Mouse (Mus musculus): Measurements from ENCODE around the gene Syngr2.
"Not testable (repeated sequence)": the region's sequence is repeated elsewhere in the genome, so short reads cannot be mapped to it uniquely, and the experiment has no call there.

Syngr2 gene

DNA sequence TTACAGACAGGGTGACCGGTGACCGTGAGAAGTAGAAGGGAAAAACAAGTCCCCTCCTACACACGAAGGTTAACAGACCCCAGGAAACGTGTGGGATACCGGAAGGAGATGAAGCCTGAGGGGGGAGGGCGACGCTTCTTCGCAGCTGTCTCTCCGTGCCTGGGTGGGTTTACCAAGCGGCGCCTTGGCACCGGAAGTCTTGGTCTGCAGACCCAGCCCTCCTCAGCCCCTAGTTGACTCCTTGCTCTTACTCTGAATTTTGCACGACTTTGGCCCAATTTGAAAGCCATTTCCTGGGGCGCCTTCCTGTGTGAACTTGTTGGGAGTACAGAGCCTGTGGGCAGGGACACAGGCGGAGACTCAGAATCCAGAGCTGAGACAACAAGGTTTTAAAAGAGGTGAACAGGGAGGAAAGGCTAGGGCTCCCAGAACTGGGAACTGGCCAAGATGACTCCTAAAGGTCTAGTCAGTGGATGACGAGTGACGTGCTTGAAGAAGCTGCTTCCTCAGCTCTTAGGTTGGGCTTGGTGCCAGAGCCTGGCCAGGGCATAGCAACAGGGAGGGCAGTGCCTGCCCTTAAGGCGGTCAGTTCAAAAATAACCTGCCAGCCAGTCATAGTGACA, 28.2 kb upstream of the Syngr2 start:
- peak; percentile 79 to 86 for DNase-seq (ENCODE audit: low spot score in 2 of 2)

DNA sequence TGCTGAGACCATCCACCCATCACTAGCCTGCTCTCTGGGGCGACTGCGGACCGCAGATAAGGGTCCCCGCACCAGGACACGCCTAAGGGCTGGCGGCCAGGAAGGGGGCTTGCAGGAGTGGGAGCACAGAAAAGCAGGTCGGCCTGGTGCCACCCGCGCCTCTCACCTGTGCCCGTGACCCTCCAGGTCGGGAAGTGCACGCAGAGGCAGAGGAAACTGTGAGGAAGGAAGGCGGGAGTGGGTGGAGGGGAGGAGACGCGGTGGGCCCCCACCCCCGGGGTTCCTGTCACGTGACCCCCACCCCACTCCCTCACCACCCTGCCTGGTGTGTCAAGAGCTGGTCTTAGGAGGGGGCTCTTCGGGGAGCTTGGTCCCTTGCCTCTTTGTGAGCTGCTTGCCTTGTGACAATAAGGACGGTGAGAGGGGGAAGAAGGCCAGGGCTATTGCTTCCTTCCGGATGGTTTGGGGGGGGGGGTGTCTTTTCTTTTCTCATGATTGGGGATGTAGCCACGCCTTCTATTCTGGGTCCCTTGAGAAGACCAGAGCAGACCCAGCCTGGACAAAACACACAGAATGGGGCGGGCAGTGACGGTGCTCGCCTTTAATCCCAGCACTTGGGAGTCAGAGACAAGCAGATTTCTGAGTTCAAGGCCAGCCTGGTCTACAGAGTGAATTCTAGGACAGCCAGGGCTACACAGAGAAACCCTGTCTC, 27.3 kb upstream of the Syngr2 start, which contains the start of the genes Tmc8 and Tmc6:
Tmc8 (plus strand) TSS at position 84 of the 712 bp plus-strand sequence.
Tmc6 (minus strand) TSS at position 206 of the 712 bp plus-strand sequence.
- peak; percentile 83 to 86 for DNase-seq (ENCODE audit: low spot score in 2 of 2)

DNA sequence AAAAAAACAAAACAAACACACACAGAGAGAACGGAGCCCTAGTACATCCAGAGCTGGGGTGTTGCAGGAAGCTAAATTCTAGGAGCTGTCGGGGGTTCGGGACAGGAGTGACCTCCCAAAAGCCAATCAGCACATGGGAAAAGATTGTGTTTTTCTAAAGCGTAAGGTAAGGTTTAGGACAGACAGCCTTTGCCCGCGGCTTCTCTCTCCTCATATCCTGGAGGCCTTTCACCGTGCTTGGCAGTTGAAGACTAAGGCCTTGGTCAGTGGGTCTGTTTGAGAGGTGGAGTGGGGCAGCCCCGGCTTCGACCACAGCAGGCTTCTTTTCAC, 26.8 kb upstream of the Syngr2 start:
- no peak for DNase-seq (ENCODE audit: low spot score in 2 of 2)

DNA sequence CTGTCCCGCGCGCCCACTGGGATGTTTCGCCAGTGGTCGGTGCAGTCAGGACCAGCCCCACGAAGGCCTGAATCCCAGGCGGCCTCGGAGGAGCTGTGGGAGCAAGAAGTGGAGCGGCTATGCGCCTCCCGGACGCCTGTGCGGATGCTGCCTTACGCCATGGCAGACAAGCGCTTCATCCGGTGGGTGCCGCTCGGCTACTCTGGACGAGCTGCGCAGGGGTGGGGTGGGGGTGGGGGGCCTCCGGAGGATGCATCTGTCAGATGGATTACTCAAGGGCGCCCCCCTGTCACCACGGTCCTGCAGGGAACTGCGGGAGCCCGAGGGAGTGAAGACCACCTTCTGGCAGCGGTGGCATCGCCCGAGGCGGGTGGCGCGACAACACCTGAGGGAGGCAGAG, 26.4 kb upstream of the Syngr2 start:
- peak; percentile 87 to 88 for DNase-seq (ENCODE audit: low spot score in 2 of 2)

DNA sequence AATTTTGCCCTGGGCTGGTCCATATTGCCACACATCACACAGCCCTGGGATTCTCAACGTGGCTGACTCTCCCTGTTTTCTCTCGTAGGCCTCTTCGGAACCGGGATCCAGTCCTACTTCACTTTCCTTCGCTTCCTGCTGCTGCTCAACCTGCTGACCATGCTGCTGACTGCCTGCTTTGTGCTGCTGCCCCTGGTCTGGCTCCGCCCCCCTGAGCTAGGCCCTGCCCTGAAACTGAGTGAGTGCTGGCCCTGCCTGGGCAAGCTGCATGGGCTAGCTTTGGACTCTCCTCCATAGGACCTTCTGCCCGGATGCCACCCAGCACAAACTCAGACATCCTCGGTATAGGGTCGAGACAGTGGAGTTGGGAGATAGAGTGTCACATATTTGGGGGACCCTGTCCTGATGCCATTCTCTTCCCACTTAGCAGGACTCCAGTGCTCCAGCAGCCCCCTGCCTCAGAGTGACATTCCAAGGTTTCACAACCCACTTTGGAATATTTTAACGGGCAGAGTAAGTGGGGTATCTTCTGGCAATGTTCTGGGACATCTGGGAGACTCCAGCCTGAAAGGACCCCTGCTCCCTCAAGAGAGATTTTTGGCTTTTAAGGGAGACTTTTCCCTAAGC, 25.7 kb upstream of the Syngr2 start:
- DNase-seq (ENCODE audit: low spot score in 2 of 2): peak; percentile 73 to 86

DNA sequence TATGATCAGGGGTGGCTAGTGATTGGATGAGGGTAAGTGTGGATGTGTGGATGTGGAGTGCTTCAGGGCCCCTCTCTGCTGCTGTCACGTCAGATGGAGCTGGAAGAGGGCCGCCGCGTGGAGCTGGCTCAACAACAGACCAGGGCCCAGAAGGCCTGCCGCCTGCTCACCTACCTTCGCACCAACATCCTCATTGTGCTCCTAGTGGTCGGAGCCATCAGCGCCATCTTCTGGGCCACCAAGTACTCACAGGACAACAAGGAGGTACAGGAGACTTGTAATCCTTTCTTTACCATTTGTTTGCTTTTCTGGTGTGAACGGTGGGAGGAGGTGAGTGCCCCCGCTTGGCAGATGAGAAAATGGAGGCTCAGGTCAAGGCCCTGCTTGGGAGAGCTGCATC, 23.2 kb upstream of the Syngr2 start:
- DNase-seq (ENCODE audit: low spot score in 2 of 2): peak; percentile 62 to 86

DNA sequence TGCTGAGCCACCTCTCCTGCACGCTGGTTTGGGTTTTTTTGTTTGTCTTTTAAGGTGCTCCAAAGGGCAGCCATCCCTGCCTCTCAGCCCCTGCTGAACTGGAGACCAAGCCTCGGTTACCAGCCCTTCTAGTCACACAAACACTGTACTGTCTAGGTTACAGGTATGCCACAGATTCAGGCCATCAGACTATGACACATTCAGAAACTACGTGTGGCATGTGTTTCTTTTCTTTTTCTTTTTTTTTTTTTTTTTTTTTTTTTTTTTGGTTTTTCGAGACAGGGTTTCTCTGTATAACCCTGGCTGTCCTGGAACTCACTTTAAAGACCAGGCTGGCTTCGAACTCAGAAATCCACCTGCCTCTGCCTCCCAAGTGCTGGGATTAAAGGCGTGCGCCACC, 21.0 kb upstream of the Syngr2 start:
- not testable (repeated sequence) for DNase-seq (ENCODE audit: low spot score in 2 of 2)

DNA sequence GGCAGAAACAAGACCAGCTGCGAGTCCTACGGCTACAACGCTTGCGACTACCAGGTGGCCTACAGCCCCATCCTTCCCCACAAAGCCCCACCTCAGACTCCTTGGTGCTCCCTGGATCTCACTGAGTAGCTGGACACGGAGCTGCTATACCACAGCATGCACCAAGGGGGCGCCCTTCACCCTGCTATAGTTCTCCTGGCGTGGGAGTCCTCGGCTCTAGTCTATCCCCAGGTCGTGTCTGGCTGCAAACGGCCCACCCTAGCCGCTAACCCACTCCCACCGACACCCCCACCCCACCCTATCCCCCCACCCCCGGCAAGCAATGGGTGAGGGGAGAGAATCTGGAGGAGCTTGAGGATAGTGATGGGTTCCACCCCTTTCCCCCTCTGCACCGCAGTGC, 19.2 kb upstream of the Syngr2 start:
- peak; percentile 80 to 86 for DNase-seq (ENCODE audit: low spot score in 2 of 2)

DNA sequence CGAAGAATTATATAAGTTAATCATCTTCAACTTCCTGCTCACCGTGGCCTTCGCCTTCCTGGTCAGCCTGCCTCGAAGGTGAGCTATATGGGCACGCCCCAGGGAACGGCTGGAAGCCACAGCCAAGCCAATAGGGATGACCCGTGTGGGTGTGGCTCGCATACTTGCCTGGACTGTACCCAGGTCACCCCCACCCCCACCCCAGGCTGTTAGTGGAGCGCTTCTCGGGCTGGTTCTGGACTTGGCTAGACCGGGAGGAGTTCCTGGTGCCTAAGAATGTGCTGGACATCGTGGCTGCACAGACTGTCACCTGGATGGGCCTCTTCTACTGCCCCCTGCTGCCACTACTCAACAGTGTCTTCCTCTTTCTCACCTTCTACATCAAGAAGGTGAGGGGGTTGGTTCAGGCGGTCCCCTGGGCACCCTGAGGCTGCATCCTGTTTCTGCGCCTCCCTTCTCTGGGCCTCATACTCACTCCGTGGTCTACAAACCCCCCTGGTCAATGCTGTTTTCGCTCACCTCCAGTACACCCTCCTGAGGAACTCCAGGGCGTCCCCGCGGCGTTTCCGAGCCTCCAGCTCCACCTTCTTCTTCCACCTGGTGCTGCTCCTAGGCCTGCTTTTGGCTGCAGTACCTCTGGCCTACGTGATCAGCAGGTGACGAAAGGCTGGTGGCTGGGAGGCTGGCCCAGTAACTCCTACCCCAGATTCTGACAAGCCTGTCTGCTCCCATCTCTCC, 18.6 kb upstream of the Syngr2 start:
- DNase-seq (ENCODE audit: low spot score in 2 of 2): peak; percentile 51 to 75

DNA sequence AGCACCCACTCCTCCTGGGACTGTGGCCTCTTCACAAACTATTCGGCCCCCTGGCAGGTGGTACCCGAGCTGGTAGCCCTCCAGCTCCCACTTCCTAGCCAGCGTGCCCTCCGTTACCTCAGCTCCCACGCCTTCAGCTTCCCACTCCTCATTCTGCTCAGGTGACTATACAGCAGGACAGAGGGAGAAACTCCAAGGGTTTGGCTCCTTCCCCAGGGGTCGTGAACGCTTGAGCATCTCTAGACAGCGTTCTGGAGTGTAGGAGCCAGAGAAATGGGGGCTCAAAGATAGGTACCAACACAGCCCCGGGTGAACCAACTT, 18.1 kb upstream of the Syngr2 start:
- no peak for DNase-seq (ENCODE audit: low spot score in 2 of 2)

DNA sequence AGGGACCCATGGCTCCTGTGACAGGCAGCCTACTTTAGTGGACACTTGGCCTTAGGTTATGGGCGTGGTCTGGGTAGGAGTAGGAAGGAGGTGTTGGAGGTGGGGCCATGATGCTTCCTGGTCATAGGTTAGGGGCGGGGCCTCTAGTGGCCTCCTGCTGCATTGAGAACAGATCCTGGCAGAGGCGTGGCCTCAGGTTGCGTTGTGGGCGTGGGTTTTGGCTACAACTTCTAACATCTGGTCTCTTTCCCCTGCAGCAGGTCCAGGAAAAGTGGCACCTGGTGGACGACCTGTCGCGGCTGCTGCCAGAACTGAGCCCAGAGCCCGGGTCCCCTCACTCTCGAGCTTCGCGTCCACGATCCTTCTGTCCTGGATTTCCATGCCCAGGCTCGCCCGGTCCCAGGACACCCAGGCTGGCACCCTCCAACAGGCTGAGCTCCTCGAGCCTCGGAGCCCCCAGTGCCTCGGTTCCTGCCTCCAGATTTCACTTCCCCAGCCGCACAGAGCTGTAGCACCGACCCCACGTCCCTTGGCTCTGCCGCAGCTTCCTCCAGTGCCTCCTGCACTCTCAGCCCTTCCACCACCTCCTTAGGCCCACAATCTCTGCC, 17.1 kb upstream of the Syngr2 start:
- peak; percentile 71 to 92 for DNase-seq (ENCODE audit: low spot score in 2 of 2)

DNA sequence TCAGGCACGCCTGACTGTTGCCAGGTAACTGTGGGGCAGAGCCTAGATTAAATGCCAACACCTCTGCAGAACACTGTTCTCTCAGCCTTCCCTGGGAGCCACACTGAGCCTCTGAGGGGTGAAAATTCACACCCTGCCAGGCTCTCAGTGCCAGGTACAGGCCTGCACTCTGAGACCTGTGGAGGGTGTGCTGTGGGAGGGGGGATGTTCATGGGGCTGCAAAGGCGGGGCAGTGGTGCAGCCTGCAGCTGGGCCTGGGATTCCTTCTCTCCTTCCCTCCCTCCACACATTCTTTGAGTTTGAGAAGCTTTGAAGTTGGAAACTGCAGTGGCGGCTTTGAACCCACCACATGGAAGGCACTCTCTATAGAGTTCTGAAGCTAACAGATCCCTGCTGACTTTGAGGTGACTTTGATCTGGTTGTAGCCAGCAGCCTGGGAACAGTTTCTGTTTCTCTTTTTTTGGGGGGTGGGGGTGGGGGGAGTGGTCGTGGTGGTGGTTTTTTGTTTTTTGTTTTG, 15.4 kb upstream of the Syngr2 start:
- peak in 1 of 2 experiments; percentile 23 for DNase-seq (ENCODE audit: low spot score in 2 of 2)

DNA sequence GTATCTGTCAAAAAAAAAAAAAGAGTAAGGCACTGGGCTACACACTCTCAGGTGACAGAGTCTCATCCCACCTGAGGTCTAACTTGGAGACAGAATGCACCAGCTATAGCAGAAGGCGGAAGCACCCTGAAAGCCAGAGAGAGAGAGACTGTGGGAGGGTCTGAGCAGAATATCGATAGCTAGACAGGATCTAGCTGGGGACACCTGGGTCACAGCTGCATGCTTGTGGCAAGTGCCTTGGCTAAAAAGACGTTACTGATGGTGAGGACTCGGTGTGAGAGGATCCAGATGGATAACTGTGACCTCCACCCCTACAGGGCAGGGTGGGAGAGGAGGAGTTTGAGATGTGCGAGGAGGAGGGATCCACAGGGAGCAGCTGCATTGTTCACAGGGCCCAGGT, 12.5 kb upstream of the Syngr2 start:
- DNase-seq (ENCODE audit: low spot score in 2 of 2): peak; percentile 42 to 50

DNA sequence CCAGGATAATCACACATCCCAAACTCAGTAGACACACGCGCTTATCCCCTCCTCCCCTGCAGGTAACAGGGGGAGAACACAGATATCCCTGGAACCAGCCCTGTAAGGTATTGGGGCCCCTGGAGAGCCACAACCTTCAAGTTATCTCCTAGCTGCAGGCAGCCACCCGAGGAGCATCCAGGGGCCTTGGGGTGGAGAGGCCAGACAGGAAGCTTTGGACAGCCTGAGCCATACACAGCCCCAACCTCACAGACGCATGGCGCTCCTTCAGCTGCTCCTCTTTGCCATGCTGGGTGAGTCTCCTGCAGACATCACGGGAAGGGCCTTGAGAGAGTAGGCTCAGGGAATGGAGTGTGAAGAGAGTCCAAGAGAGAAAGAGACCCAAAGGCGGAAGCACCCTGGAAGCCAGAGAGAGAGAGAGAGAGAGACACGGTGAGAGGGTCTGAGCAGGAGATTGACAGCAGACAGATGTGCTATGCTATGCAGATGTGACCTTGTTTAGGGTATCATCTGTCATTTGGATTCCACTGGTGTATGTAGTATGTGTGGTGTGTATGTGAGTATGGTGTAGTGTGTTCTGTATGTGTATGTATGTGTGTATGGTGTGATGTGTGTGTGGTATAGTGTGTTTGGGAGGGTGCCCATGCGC, 11.8 kb upstream of the Syngr2 start, which contains the start of gene 6030468B19Rik:
6030468B19Rik (plus strand) TSS at position 150 of the 649 bp plus-strand sequence.
- DNase-seq (ENCODE audit: low spot score in 2 of 2): peak; percentile 77 to 81

DNA sequence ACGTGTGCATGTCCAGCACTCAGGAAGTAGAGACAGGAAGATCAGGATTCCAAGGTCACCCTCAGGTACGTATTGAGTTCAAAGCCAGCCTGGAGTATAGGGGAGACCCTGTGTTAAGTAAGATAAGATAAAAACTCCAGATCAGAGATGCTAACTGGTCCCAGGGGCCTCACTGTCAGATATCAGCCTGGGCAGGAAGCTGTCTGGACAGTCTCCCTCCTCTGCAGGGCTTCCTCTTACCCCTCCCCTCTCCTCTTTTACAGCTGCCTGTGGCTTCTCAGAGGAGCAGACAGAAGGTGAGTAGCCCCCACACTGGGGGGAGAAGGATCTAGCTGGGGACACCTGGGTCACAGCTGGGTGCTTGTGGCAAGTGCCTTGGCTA, 11.3 kb upstream of the Syngr2 start:
- DNase-seq (ENCODE audit: low spot score in 2 of 2): peak; percentile 56 to 64

DNA sequence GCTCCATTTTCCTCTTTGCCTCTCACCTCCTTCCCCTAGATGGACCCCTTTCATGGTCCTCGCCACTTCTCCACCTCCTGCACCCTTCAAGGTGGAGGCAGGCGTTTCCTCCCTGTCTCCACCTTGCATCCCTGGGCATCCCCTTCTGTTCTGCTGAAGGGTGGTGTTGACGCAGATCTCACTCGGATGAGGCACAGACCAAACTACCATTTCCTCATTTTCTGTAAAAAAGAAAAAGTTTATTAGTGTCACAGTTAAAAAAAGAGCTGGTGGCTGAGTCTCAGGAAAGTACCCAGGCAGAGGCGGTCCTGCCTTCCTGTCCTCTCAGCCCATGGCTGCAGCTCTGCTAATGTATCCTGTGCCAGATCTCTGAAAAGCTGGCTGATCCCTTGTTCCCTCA, 10.3 kb upstream of the Syngr2 start:
- peak in 1 of 2 experiments; percentile 43 for DNase-seq (ENCODE audit: low spot score in 2 of 2)

DNA sequence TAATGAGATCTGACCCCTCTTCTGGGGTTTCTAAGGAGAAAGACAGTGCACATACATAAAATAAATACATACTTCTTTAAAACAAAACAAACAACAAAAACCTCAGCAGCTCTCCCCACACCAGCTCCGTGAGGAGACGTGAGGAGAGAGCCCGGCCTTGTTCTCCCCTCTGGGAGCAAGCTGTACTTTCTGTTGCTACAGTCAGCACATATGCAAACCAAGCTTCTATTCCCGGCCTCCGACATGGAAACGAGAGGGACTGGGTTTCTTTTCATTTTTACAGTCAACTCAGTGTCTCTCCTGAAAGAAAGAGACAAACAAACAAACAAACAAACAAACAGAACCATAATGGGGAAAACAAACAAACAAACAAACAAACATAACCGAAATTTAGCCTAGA, 9.4 kb upstream of the Syngr2 start:
- DNase-seq (ENCODE audit: low spot score in 2 of 2): no peak

DNA sequence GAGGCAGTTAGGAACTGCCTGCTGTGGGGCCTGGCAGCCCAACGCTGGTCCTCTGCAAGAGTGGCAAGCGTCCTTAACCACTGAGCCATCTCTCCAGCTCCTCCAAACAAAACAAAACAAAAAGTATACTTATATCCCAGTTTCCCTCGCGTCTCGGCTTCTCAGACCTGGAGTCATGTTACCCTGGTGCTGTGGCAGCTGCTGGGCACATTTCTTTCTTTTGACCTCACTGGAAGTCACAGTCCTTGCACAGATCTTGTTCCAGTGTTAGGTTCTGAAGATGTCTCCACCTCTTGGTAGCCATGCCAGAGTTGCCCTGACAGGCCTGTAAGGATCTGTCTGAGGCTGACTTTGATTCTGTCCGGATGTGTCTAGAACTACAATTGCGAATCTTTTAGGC, 7.8 kb upstream of the Syngr2 start:
- no peak for DNase-seq (ENCODE audit: low spot score in 2 of 2)

DNA sequence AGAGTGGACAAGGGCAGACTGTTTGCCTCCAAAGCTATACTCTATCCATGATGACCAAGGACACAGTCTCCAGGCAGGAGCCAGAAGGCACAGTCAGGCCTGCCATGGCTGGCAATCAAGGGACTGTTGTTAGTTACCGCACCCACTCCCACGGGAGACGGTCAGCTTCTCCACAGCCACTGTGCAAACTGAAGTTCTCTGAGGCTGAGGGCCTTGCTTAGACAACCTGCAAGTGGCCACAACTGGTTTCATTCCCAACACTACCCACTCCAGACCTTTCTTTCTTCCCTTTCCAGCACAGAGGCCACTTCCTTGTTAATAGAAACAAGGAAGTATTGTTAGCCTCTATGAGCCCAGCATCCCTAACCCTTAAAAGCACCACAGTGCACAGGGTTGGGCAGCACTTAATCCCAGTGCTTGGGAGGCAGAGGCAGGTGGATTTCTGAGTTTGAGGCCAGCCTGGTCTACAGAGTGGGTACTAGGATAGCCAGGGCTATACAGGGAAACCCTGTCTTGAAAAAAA, 6.2 kb upstream of the Syngr2 start:
- DNase-seq (ENCODE audit: low spot score in 2 of 2): no peak

DNA sequence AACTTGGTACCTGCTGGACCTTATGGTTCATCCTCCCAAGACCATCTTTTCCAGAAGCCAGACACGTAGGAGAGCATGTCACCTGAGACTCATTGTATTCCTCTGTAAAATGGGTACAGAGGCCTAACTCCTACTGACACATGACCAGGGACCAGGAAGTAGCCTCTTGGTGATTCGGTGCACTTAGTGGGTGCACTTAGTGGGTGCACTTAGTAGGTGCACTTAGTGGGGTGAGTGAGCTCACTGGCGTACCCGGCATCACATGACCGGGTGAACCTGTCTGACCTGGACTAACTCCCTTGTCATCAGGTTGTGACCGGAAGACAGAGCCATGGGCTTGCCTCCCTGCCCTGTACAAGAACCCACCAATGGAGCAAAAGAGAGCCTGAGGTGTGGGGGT, 2.7 kb upstream of the Syngr2 start:
- no peak for DNase-seq (ENCODE audit: low spot score in 2 of 2)
